Mouse (Mus musculus): ENCODE results near the gene Ncf2. TPM values are rescaled to one million over a fixed set of nuclear protein-coding genes. Genes with fewer than 3 reads are reported as not detected.

Ncf2 gene
- polyA plus RNA-seq, 1 experiment: 112 TPM

GRCm38 (mm10) chr1:152792736-152793494, 7.1 kb upstream of the Ncf2 start:
- Histone ChIP-seq H3K4me3 (replicated peaks; ENCODE audit: control insufficient read depth, low read depth, low read length) (no peak overlapping the region), H3K4me1 (ENCODE audit: control insufficient read depth, insufficient read depth, low read length) (peaks cover 3% of the 10 kb centered on the region; the same call in 1 of the 2 replicates), H3K27ac (ENCODE audit: control insufficient read depth, insufficient read depth, low read depth, low read length, poor library complexity) (no peak overlapping the region)
- TF ChIP-seq POLR2A (IDR thresholded peaks at IDR 0.05; ENCODE audit: borderline replicate concordance, control insufficient read depth, low read depth, low read length) (no peak), CTCF (IDR thresholded peaks at IDR 0.05; ENCODE audit: control insufficient read depth, insufficient read depth, low read length) (no peak)
- WGBS: 66% methylated on average over 12 of the region's 12 CpGs

GRCm38 (mm10) chr1:152793495-152794130, 6.4 kb upstream of the Ncf2 start:
- 76% methylated on average over 6 of the region's 6 CpGs for WGBS
- TF ChIP-seq CTCF (IDR thresholded peaks at IDR 0.05; ENCODE audit: control insufficient read depth, insufficient read depth, low read length): no peak
- no peak for TF ChIP-seq POLR2A (IDR thresholded peaks at IDR 0.05; ENCODE audit: borderline replicate concordance, control insufficient read depth, low read depth, low read length)
- Histone ChIP-seq H3K4me3 (replicated peaks; ENCODE audit: control insufficient read depth, low read depth, low read length) (no peak overlapping the region), H3K27ac (ENCODE audit: control insufficient read depth, insufficient read depth, low read depth, low read length, poor library complexity) (no peak overlapping the region), H3K4me1 (ENCODE audit: control insufficient read depth, insufficient read depth, low read length) (peaks cover 3% of the 10 kb centered on the region; the same call in 1 of the 2 replicates)

GRCm38 (mm10) chr1:152795688-152796255, 4.2 kb upstream of the Ncf2 start:
- Histone ChIP-seq H3K4me1 (ENCODE audit: control insufficient read depth, insufficient read depth, low read length) (peaks cover 3% of the 10 kb centered on the region; the same call in 1 of the 2 replicates), H3K27ac (ENCODE audit: control insufficient read depth, insufficient read depth, low read depth, low read length, poor library complexity) (0 out of 2 replicates have a peak overlapping the region, but pooled peaks have one; percentile 13), H3K4me3 (replicated peaks; ENCODE audit: control insufficient read depth, low read depth, low read length) (no peak overlapping the region)
- 62% methylated on average over 8 of the region's 8 CpGs for WGBS
- TF ChIP-seq POLR2A (IDR thresholded peaks at IDR 0.05; ENCODE audit: borderline replicate concordance, control insufficient read depth, low read depth, low read length) (no peak), CTCF (IDR thresholded peaks at IDR 0.05; ENCODE audit: control insufficient read depth, insufficient read depth, low read length) (no peak)

- Histone ChIP-seq H3K4me3 (replicated peaks; ENCODE audit: control insufficient read depth, low read depth, low read length) (no peak overlapping the region), H3K4me1 (ENCODE audit: control insufficient read depth, insufficient read depth, low read length) (peaks cover 3% of the 10 kb centered on the region; the same call in 1 of the 2 replicates), H3K27ac (ENCODE audit: control insufficient read depth, insufficient read depth, low read depth, low read length, poor library complexity) (no peak overlapping the region; the same call in 1 of the 2 replicates)
- no peak for TF ChIP-seq POLR2A (IDR thresholded peaks at IDR 0.05; ENCODE audit: borderline replicate concordance, control insufficient read depth, low read depth, low read length)
- no peak for TF ChIP-seq CTCF (IDR thresholded peaks at IDR 0.05; ENCODE audit: control insufficient read depth, insufficient read depth, low read length)
- WGBS: 70% methylated on average over 8 of the region's 8 CpGs
Observed at GRCm38 (mm10) chr1:152796683-152797263, 3.2 kb upstream of the Ncf2 start.

GRCm38 (mm10) chr1:152798125-152798524, 1.9 kb upstream of the Ncf2 start:
- 7% methylated on average over 9 of the region's 9 CpGs for WGBS
- H3K4me1 ChIP-seq (ENCODE audit: control insufficient read depth, insufficient read depth, low read length): peaks cover 3% of the 10 kb centered on the region; the same call in 1 of the 2 replicates

GRCm38 (mm10) chr1:152800633-152801176, 711 bp downstream of the Ncf2 start:
- H3K4me3 ChIP-seq (replicated peaks; ENCODE audit: control insufficient read depth, low read depth, low read length): no peak overlapping the region
- H3K4me1 ChIP-seq (ENCODE audit: control insufficient read depth, insufficient read depth, low read length): peaks cover 5% of the 10 kb centered on the region; the same call in 1 of the 2 replicates
- 80% methylated on average over 13 of the region's 13 CpGs for WGBS
- no peak for TF ChIP-seq CTCF (IDR thresholded peaks at IDR 0.05; ENCODE audit: control insufficient read depth, insufficient read depth, low read length)
- TF ChIP-seq POLR2A (IDR thresholded peaks at IDR 0.05; ENCODE audit: borderline replicate concordance, control insufficient read depth, low read depth, low read length): no peak
- H3K27ac ChIP-seq (ENCODE audit: control insufficient read depth, insufficient read depth, low read depth, low read length, poor library complexity): no peak overlapping the region

More at GRCm38 (mm10) chr1:152798125-152798524, 1.9 kb upstream of the Ncf2 start:
- H3K4me3 ChIP-seq (replicated peaks; ENCODE audit: control insufficient read depth, low read depth, low read length): no peak overlapping the region
- TF ChIP-seq POLR2A (IDR thresholded peaks at IDR 0.05; ENCODE audit: borderline replicate concordance, control insufficient read depth, low read depth, low read length) (no peak), CTCF (IDR thresholded peaks at IDR 0.05; ENCODE audit: control insufficient read depth, insufficient read depth, low read length) (no peak)
- peak overlapping the region; percentile 72 for H3K27ac ChIP-seq (ENCODE audit: control insufficient read depth, insufficient read depth, low read depth, low read length, poor library complexity)

GRCm38 (mm10) chr1:152804907-152805306, 4.9 kb downstream of the Ncf2 start:
- TF ChIP-seq POLR2A (IDR thresholded peaks at IDR 0.05; ENCODE audit: borderline replicate concordance, control insufficient read depth, low read depth, low read length) (no peak), CTCF (IDR thresholded peaks at IDR 0.05; ENCODE audit: control insufficient read depth, insufficient read depth, low read length) (no peak)
- H3K4me3 ChIP-seq (replicated peaks; ENCODE audit: control insufficient read depth, low read depth, low read length): no peak overlapping the region
- WGBS: 65% methylated on average over 6 of the region's 6 CpGs
- H3K4me1 ChIP-seq (ENCODE audit: control insufficient read depth, insufficient read depth, low read length): peaks cover 3% of the 10 kb centered on the region; the same call in 1 of the 2 replicates
- peak overlapping the region; percentile 54; the same call in 1 of the 2 replicates for H3K27ac ChIP-seq (ENCODE audit: control insufficient read depth, insufficient read depth, low read depth, low read length, poor library complexity)

All from bone marrow, adult 2 months (tissue).